Mouse (Mus musculus) CH12.LX (cell line): ENCODE measurements at regions not wholly inside any gene's neighbourhood (a gene's known extent, or its start where the extent isn't known, plus 50 kb on each side); places are given as distances from the start of the nearest gene placed in this dataset.

Experiments
- DNase-seq: peaks from one replicate; pipeline ENCODE4 v3.0.0-alpha.2; 2013; ENCODE audit errors: extremely low read depth
- H3K27ac ChIP-seq: 2 replicates; pipeline ENCODE4 v1.5.1; 2012; ENCODE audit warnings: low read depth, mild to moderate bottlenecking, control low read depth, moderate library complexity; ENCODE audit not compliant: insufficient read depth
- H3K27me3 ChIP-seq: replicated peaks from 2 replicates; pipeline ENCODE3; 2012; ENCODE audit warnings: inconsistent platforms
- H3K36me3 ChIP-seq, 2 experiments: replicated peaks in 1 of 2; 2 replicates each; pipeline versions ENCODE3 to v1.6.1; 2012; ENCODE audit warnings: inconsistent platforms in 1 of 2, low read length in 1 of 2, mild to moderate bottlenecking in 1 of 2, mixed read lengths in 1 of 2, moderate library complexity in 1 of 2; ENCODE audit not compliant: control insufficient read depth in 1 of 2, insufficient read depth in 1 of 2
- H3K4me1 ChIP-seq, 2 experiments: 2 replicates each; pipeline ENCODE4 v1.6.1; 2012; ENCODE audit warnings: inconsistent platforms in 1 of 2, moderate library complexity in 1 of 2; ENCODE audit not compliant: insufficient read depth in 2 of 2, control insufficient read depth in 1 of 2
- H3K4me2 ChIP-seq: 2 replicates; pipeline ENCODE4 v1.6.1; 2012; ENCODE audit warnings: low read depth, mild to moderate bottlenecking, control low read depth; ENCODE audit not compliant: poor library complexity, insufficient read depth, severe bottlenecking
- H3K4me3 ChIP-seq, 3 experiments: fragments of 150-350 bp in 1 of 3; sonication (generic) in 1 of 3; replicated peaks in 1 of 3; 2 replicates each; pipeline versions ENCODE3 to v1.5.1; 2011 to 2012; ENCODE audit warnings: low read depth in 2 of 3, low read length in 2 of 3, mild to moderate bottlenecking in 2 of 3, moderate library complexity in 2 of 3, control low read depth in 1 of 3, improper control_type of control experiment in 1 of 3, inconsistent platforms in 1 of 3, mixed read lengths in 1 of 3; ENCODE audit not compliant: poor library complexity in 1 of 3
- H3K79me2 ChIP-seq: replicated peaks from 2 replicates; pipeline ENCODE4 v1.6.1; 2012; ENCODE audit warnings: mild to moderate bottlenecking, moderate library complexity; ENCODE audit not compliant: control insufficient read depth, poor library complexity, insufficient read depth, severe bottlenecking; ENCODE audit errors: extremely low read depth
- H3K9ac ChIP-seq: 2 replicates; pipeline ENCODE4 v1.6.1; 2012; ENCODE audit warnings: low read depth, mild to moderate bottlenecking, control low read depth, moderate library complexity; ENCODE audit not compliant: insufficient read depth
- H3K9me3 ChIP-seq: replicated peaks from 2 replicates; pipeline ENCODE3; 2012; ENCODE audit warnings: low read length, inconsistent platforms, mixed read lengths
- BHLHE40 ChIP-seq: IDR thresholded peaks from 2 replicates; pipeline ENCODE4 v1.6.1; 2011; ENCODE audit warnings: mild to moderate bottlenecking, low read depth, low read length, improper control_type of control experiment
- CHD1 ChIP-seq: IDR thresholded peaks from 2 replicates; pipeline ENCODE4 v1.6.1; 2012; ENCODE audit warnings: low read depth, low read length, improper control_type of control experiment, inconsistent platforms
- CHD2 ChIP-seq: IDR thresholded peaks from 2 replicates; pipeline ENCODE4 v1.6.1; 2011; ENCODE audit warnings: low read length, improper control_type of control experiment
- CTCF ChIP-seq, 2 experiments: IDR thresholded peaks in 1 of 2; conservative IDR thresholded peaks in 1 of 2; 2 replicates each; pipeline ENCODE4 v1.5.1; 2011 to 2012; ENCODE audit warnings: low read depth in 2 of 2, low read length in 2 of 2, improper control_type of control experiment in 1 of 2, inconsistent platforms in 1 of 2, mild to moderate bottlenecking in 1 of 2, moderate library complexity in 1 of 2
- E2F4 ChIP-seq: IDR thresholded peaks from 2 replicates; pipeline ENCODE4 v1.6.1; 2011; ENCODE audit warnings: low read depth, low read length, improper control_type of control experiment; ENCODE audit not compliant: insufficient replicate concordance
- ELF1 ChIP-seq: IDR thresholded peaks from 2 replicates; pipeline ENCODE4 v1.6.1; 2014; ENCODE audit warnings: low read depth, mild to moderate bottlenecking, inconsistent platforms, low read length, improper control_type of control experiment
- EP300 ChIP-seq: IDR thresholded peaks from 2 replicates; pipeline ENCODE4 v1.6.1; 2011; ENCODE audit warnings: low read length, improper control_type of control experiment
- GABPA ChIP-seq: IDR thresholded peaks from 2 replicates; pipeline ENCODE4 v1.6.1; 2012; ENCODE audit warnings: low read depth, low read length, improper control_type of control experiment, inconsistent platforms; ENCODE audit not compliant: insufficient replicate concordance
- IRF4 ChIP-seq: IDR thresholded peaks from 2 replicates; pipeline ENCODE4 v1.6.1; 2014; ENCODE audit warnings: low read depth, mild to moderate bottlenecking, inconsistent platforms, low read length, improper control_type of control experiment
- JUN ChIP-seq: IDR thresholded peaks from 2 replicates; pipeline ENCODE4 v1.6.1; 2011; ENCODE audit warnings: low read depth, mild to moderate bottlenecking, low read length, improper control_type of control experiment, moderate library complexity; ENCODE audit not compliant: insufficient read depth
- JUND ChIP-seq: conservative IDR thresholded peaks from 2 replicates; pipeline ENCODE4 v1.6.1; 2011; ENCODE audit warnings: low read depth, low read length, improper control_type of control experiment
- KAT2A ChIP-seq: IDR thresholded peaks from 2 replicates; pipeline ENCODE4 v1.6.1; 2012; ENCODE audit warnings: low read length, improper control_type of control experiment, inconsistent platforms; ENCODE audit not compliant: insufficient replicate concordance
- MAX ChIP-seq: IDR thresholded peaks from 2 replicates; pipeline ENCODE4 v1.6.1; 2011; ENCODE audit warnings: low read length, improper control_type of control experiment
- MEF2A ChIP-seq: IDR thresholded peaks from 2 replicates; pipeline ENCODE4 v1.6.1; 2014; ENCODE audit warnings: low read depth, mild to moderate bottlenecking, inconsistent platforms, low read length, improper control_type of control experiment, borderline replicate concordance
- MXI1 ChIP-seq: IDR thresholded peaks from 2 replicates; pipeline ENCODE4 v1.6.1; 2011; ENCODE audit warnings: mild to moderate bottlenecking, low read depth, low read length, improper control_type of control experiment
- MYC ChIP-seq: IDR thresholded peaks from 2 replicates; pipeline ENCODE4 v1.6.1; 2011; ENCODE audit warnings: low read depth, mild to moderate bottlenecking, improper control_type of control experiment, low read length
- NELFE ChIP-seq: IDR thresholded peaks from 2 replicates; pipeline ENCODE4 v1.6.1; 2011; ENCODE audit warnings: low read depth, low read length, improper control_type of control experiment
- PAX5 ChIP-seq: IDR thresholded peaks from 2 replicates; pipeline ENCODE4 v1.6.1; 2012; ENCODE audit warnings: low read length, inconsistent platforms, mixed read lengths
- POLR2A ChIP-seq: IDR thresholded peaks from 2 replicates; pipeline ENCODE4 v1.6.1; 2011; ENCODE audit warnings: low read depth, mild to moderate bottlenecking, improper control_type of control experiment, low read length
- SIN3A ChIP-seq: IDR thresholded peaks from 2 replicates; pipeline ENCODE4 v1.6.1; 2012; ENCODE audit warnings: low read length, improper control_type of control experiment, inconsistent platforms
- SMC3 ChIP-seq: IDR thresholded peaks from 2 replicates; pipeline ENCODE4 v1.6.1; 2011; ENCODE audit warnings: low read depth, low read length, improper control_type of control experiment
- TBP ChIP-seq: conservative IDR thresholded peaks from 2 replicates; pipeline ENCODE4 v1.6.1; 2011; ENCODE audit warnings: low read depth, low read length, improper control_type of control experiment
- TCF12 ChIP-seq: IDR thresholded peaks from 2 replicates; pipeline ENCODE4 v1.6.1; 2014; ENCODE audit warnings: low read depth, mild to moderate bottlenecking, inconsistent platforms, low read length, improper control_type of control experiment
- UBTF ChIP-seq: IDR thresholded peaks from 2 replicates; pipeline ENCODE4 v1.6.1; 2012; ENCODE audit warnings: low read depth, mild to moderate bottlenecking, inconsistent platforms, low read length, improper control_type of control experiment, moderate library complexity
- USF1 ChIP-seq: IDR thresholded peaks from 2 replicates; pipeline ENCODE4 v1.6.1; 2014; ENCODE audit warnings: low read depth, mild to moderate bottlenecking, inconsistent platforms, low read length, improper control_type of control experiment
- USF2 ChIP-seq: conservative IDR thresholded peaks from 2 replicates; pipeline ENCODE4 v1.6.1; 2011; ENCODE audit warnings: low read depth, low read length, improper control_type of control experiment
- ZNF384 ChIP-seq: IDR thresholded peaks from 2 replicates; pipeline ENCODE4 v1.6.1; 2012; ENCODE audit warnings: low read depth, low read length, improper control_type of control experiment, inconsistent platforms
- dilution Hi-C: fragments of 300-500 bp; cut with MboI; formaldehyde crosslinking; loops from 2 replicates; pipeline ENCODE4 v1.14.3; 2020; ENCODE audit warnings: low sequenced_read_pairs; ENCODE audit not compliant: extremely low pct_unique_long_range_greater_than_20kb, extremely low pct_ligation_motif_present
- in situ Hi-C: fragments of 300-500 bp; cut with MboI; formaldehyde crosslinking; loops from 3 replicates; pipeline ENCODE4 v1.14.3; 2019; ENCODE audit warnings: low sequenced_read_pairs, low pct_ligation_motif_present, low pct_unique_long_range_greater_than_20kb, mixed read lengths

GRCm38 (mm10) chr11:8236056-8236455, 428.3 kb downstream of the Tns3 start:
- Histone ChIP-seq H3K4me1 (no peaks in the 10 kb centered on the region), H3K9ac (no peak overlapping the region), H3K4me2 (no peak overlapping the region), H3K36me3 (no peaks in the 10 kb centered on the region), H3K27ac (no peak overlapping the region), H3K79me2 (no peaks in the 10 kb centered on the region), H3K27me3 (peaks cover 24% of the 10 kb centered on the region), H3K9me3 (peaks cover 2% of the 10 kb centered on the region), H3K4me3 (no peak overlapping the region)
- in situ Hi-C loops: loop anchor here (25.0 kb wide), 1 partner anchor 1024 kb away; the partner anchor contains the start of gene Igfbp3
- TF ChIP-seq KAT2A: no peak
- TF ChIP-seq BHLHE40: no peak
- TF ChIP-seq NELFE: no peak
- no peak for TF ChIP-seq EP300
- no peak for TF ChIP-seq CHD2
- no peak for TF ChIP-seq ELF1
- no peak for TF ChIP-seq IRF4
- TF ChIP-seq E2F4: no peak
- TF ChIP-seq USF1: no peak
- no peak for TF ChIP-seq MXI1
- TF ChIP-seq TBP: no peak
- TF ChIP-seq CTCF (conservative IDR thresholded peaks at IDR 0.05 in 1 of 2, IDR thresholded peaks at IDR 0.05 in 1 of 2; ENCODE audit: low read depth in 2 of 2, low read length in 2 of 2): no peak
- no peak for TF ChIP-seq SMC3
- DNase-seq: no peak
- dilution Hi-C loops: no loop called here

- Histone ChIP-seq H3K9ac (no peak overlapping the region), H3K4me2 (no peak overlapping the region), H3K27me3 (peaks cover 38% of the 10 kb centered on the region), H3K27ac (no peak overlapping the region), H3K4me3 (no peak overlapping the region), H3K9me3 (no peaks in the 10 kb centered on the region), H3K4me1 (no peaks in the 10 kb centered on the region), H3K36me3 (no peaks in the 10 kb centered on the region), H3K79me2 (no peaks in the 10 kb centered on the region)
- no peak for DNase-seq
- TF ChIP-seq E2F4 (no peak), POLR2A (no peak), MYC (no peak), CTCF (conservative IDR thresholded peaks at IDR 0.05 in 1 of 2, IDR thresholded peaks at IDR 0.05 in 1 of 2; ENCODE audit: low read depth in 2 of 2, low read length in 2 of 2) (no peak)
- dilution Hi-C loops: no loop called here
- in situ Hi-C loops: loop anchor here (25.0 kb wide), 1 partner anchor 1020 kb away; the partner anchor contains the start of gene Igfbp3
These were observed 431.6 kb downstream of the Tns3 start for GRCm38 (mm10) chr11:8232636-8233189.

- no peak for DNase-seq
- Histone ChIP-seq H3K9ac (no peak overlapping the region), H3K27ac (no peak overlapping the region), H3K79me2 (no peaks in the 10 kb centered on the region), H3K4me3 (no peak overlapping the region), H3K27me3 (peaks cover 32% of the 10 kb centered on the region), H3K4me1 (no peaks in the 10 kb centered on the region), H3K4me2 (no peak overlapping the region), H3K36me3 (no peaks in the 10 kb centered on the region), H3K9me3 (no peaks in the 10 kb centered on the region)
- in situ Hi-C loops: loop anchor here (25.0 kb wide), 1 partner anchor 1017 kb away; the partner anchor contains the start of gene Igfbp3
- dilution Hi-C loops: no loop called here
- TF ChIP-seq USF2 (no peak), CHD1 (no peak), UBTF (no peak), ZNF384 (no peak), SIN3A (no peak), MEF2A (no peak), JUN (no peak), PAX5 (no peak), CTCF (conservative IDR thresholded peaks at IDR 0.05 in 1 of 2, IDR thresholded peaks at IDR 0.05 in 1 of 2; ENCODE audit: low read depth in 2 of 2, low read length in 2 of 2) (no peak), BHLHE40 (no peak), NELFE (no peak), JUND (no peak), MXI1 (no peak), TCF12 (no peak), USF1 (no peak), MAX (no peak), POLR2A (no peak), GABPA (no peak)
These were observed 434.5 kb downstream of the Tns3 start for GRCm38 (mm10) chr11:8229787-8230186.
